Mouse (Mus musculus) cerebellum, adult 2 months (tissue): Measurements from ENCODE around the gene Bace1. TPM values are rescaled to one million over a fixed set of nuclear protein-coding genes. Genes with fewer than 3 reads are reported as not detected.
A peak's percentile ranks its signal among the peaks of the same experiment; 100 is the strongest.
"Not testable (repeated sequence)": the region's sequence is repeated elsewhere in the genome, so short reads cannot be mapped to it uniquely, and the experiment has no call there.

Experiments
- DNase-seq, 2 experiments: peaks; one replicate each; pipeline ENCODE4 v3.0.0; 2021
- H3K27ac ChIP-seq: fragments of 200-500 bp; 2 replicates; pipeline ENCODE4 v1.5.1; 2012; ENCODE audit warnings: low read length, control low read depth, inconsistent platforms; ENCODE audit not compliant: insufficient read depth
- H3K27me3 ChIP-seq: fragments of 200-500 bp; 2 replicates; pipeline ENCODE4 v1.6.1; 2012; ENCODE audit warnings: inconsistent platforms, mild to moderate bottlenecking, low read length, moderate library complexity; ENCODE audit not compliant: control insufficient read depth, insufficient read depth
- H3K4me1 ChIP-seq: fragments of 200-500 bp; 2 replicates; pipeline ENCODE4 v1.6.1; 2011; ENCODE audit warnings: low read length; ENCODE audit not compliant: control insufficient read depth, insufficient read depth
- H3K4me3 ChIP-seq: fragments of 200-500 bp; replicated peaks from 2 replicates; pipeline ENCODE3; 2011; ENCODE audit warnings: mild to moderate bottlenecking, low read depth, low read length, control low read depth; ENCODE audit not compliant: insufficient read depth
- CTCF ChIP-seq: fragments of 200-500 bp; IDR thresholded peaks from 2 replicates; pipeline ENCODE4 v1.5.1; 2011; ENCODE audit warnings: low read depth, mild to moderate bottlenecking, control low read depth, low read length, moderate library complexity, borderline replicate concordance; ENCODE audit not compliant: insufficient read depth
- POLR2A ChIP-seq: fragments of 200-500 bp; IDR thresholded peaks from 2 replicates; pipeline ENCODE4 v1.6.1; 2011; ENCODE audit warnings: low read length, control low read depth, borderline replicate concordance; ENCODE audit not compliant: insufficient read depth
- WGBS: fragments of 180-500 bp; shearing (Covaris S2); methylation state at CpG from one replicate; pipeline ENCODE4 v1.1.7; 2018; 5-methylcytosine and 5-hydroxymethylcytosine counted together
- polyA plus RNA-seq: library from polyadenylated mRNA; depleted of rRNA; stranded (reverse); fragments of >200 nt; gene quantifications from 2 replicates; pipeline ENCODE4 v1.2.3, GENCODE M21; 2012

The Bace1 gene
- polyA plus RNA-seq, 1 experiment, result 76.7 TPM

DNA sequence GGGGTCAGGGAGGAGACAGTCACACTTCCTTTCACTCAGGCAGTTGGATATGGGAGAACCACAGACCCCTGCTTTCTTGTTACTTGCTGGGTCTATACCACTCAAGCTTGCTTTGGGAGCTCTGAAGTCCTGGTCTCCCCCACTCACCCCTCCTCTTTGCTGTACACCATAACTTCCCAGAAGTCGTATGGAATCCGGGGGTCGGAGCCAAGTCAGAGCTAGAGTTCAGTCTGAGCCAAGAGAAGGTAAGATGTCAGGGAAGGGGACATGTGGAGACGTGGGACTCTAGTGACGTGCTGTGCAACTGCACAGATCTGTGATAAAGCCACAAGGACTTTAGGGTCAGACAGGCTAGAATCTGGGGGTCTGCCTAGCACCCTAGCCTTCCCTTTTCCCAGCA lies 2.0 kb downstream of the Bace1 start:
- 14% methylated on average over 5 of the region's 5 CpGs for WGBS
- no peak overlapping the region for H3K27ac ChIP-seq
- H3K4me1 ChIP-seq, result peaks cover 21% of the 10 kb centered on the region
- peak overlapping the region; percentile 89 for H3K4me3 ChIP-seq
- DNase-seq, result no peak
- H3K27me3 ChIP-seq, result no peaks in the 10 kb centered on the region
- TF ChIP-seq CTCF (no peak), POLR2A (no peak)

GRCm38 (mm10) chr9:45841458-45841857 lies 3.1 kb downstream of the Bace1 start:
- peaks cover 22% of the 10 kb centered on the region for H3K4me1 ChIP-seq
- WGBS, result 29% methylated on average over 6 of the region's 6 CpGs
- H3K4me3 ChIP-seq, result peak overlapping the region; percentile 17
- DNase-seq, result peak; percentile 34 to 51
- no peak overlapping the region for H3K27ac ChIP-seq
- H3K27me3 ChIP-seq, result no peaks in the 10 kb centered on the region
- TF ChIP-seq POLR2A (no peak), CTCF (no peak)

GRCm38 (mm10) chr9:45843007-45843406 lies 4.6 kb downstream of the Bace1 start:
- DNase-seq, result no peak
- TF ChIP-seq CTCF (no peak), POLR2A (no peak)

DNA sequence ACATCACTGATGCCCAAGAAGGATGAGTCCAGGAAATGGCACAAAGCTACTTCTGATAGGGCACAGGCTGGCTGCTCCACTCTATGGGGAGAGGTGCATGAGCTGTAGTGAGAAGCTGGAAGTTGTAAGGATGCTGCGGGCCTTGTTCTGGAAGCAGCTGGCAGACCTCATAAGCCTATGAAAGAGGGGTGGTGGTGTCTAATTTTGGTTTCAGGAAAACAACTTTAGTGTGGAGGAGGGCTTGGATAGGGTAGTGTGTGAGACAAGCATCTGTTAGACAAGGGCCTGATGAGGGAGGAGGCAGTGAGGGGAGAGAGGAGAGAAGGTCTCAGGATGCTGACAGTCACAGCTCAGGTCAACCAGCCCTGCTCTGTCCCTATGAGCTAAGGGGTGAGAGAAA lies 5.4 kb downstream of the Bace1 start:
- Histone ChIP-seq H3K27me3 (no peaks in the 10 kb centered on the region), H3K4me3 (no peak overlapping the region), H3K4me1 (peaks cover 32% of the 10 kb centered on the region), H3K27ac (no peak overlapping the region)
- WGBS, result 94% methylated on average over 1 of the region's 1 CpGs
- no peak for DNase-seq
- TF ChIP-seq CTCF (no peak), POLR2A (no peak)

More at GRCm38 (mm10) chr9:45843007-45843406, 4.6 kb downstream of the Bace1 start:
- Histone ChIP-seq H3K4me3 (no peak overlapping the region), H3K27me3 (no peaks in the 10 kb centered on the region), H3K27ac (no peak overlapping the region), H3K4me1 (peaks cover 28% of the 10 kb centered on the region)
- WGBS, result 74% methylated on average over 5 of the region's 5 CpGs

GRCm38 (mm10) chr9:45845541-45845940 lies 7.2 kb downstream of the Bace1 start:
- no peaks in the 10 kb centered on the region for H3K27me3 ChIP-seq
- peak in 1 of 2 experiments; percentile 52 for DNase-seq
- peaks cover 35% of the 10 kb centered on the region for H3K4me1 ChIP-seq
- TF ChIP-seq CTCF (no peak), POLR2A (no peak)
- WGBS, result 47% methylated on average over 3 of the region's 3 CpGs
- no peak overlapping the region for H3K4me3 ChIP-seq
- no peak overlapping the region for H3K27ac ChIP-seq

- H3K4me3 ChIP-seq, DNase-seq, H3K27me3 ChIP-seq, H3K27ac ChIP-seq: not testable (repeated sequence)
- WGBS, result 74% methylated on average over 2 of the region's 2 CpGs
- H3K4me1 ChIP-seq, result peaks cover 37% of the 10 kb centered on the region
These were observed 7.8 kb downstream of the Bace1 start for GRCm38 (mm10) chr9:45846176-45846575.

- Histone ChIP-seq H3K4me3 (no peak overlapping the region), H3K27me3 (no peaks in the 10 kb centered on the region), H3K27ac (no peak overlapping the region), H3K4me1 (peaks cover 35% of the 10 kb centered on the region)
- WGBS, result 85% methylated on average over 5 of the region's 5 CpGs
- TF ChIP-seq CTCF (no peak), POLR2A (no peak)
- DNase-seq, result no peak
These were observed 8.6 kb downstream of the Bace1 start for GRCm38 (mm10) chr9:45846891-45847460.

GRCm38 (mm10) chr9:45849528-45850408 lies 11.4 kb downstream of the Bace1 start:
- no peak for DNase-seq
- 0 out of 2 replicates have a peak overlapping the region, but pooled peaks have one; percentile 0 for H3K27ac ChIP-seq
- WGBS, result 32% methylated on average over 9 of the region's 9 CpGs
- H3K27me3 ChIP-seq, result no peaks in the 10 kb centered on the region
- H3K4me1 ChIP-seq, result peaks cover 30% of the 10 kb centered on the region
- no peak overlapping the region for H3K4me3 ChIP-seq
- TF ChIP-seq POLR2A, result no peak
- no peak for TF ChIP-seq CTCF
